ENCODE assay signal across 12 mouse cellular contexts in genomic region chr10:39532008-39532740, GRCm38 (mm10).
DNase-seq lines count a peak whose midpoint lies in the region; ATAC-seq lines count a peak whose summit lies in the region.
"Had no signal": no experiment of that assay in that cellular context is flagged by ENCODE, and none has a peak within 500 bp of the region (broad histone marks: within the 10 kb centered on the region; RNA-seq: fewer than 3 reads in every experiment).

No protein-coding gene starts in this region.

- no peak overlapping the region for H3K4me3 ChIP-seq in hindbrain, embryonic 12.5 days
- no peak overlapping the region for H3K4me3 ChIP-seq in limb, embryonic 13.5 days
- H3K4me3 ChIP-seq: heart, adult 2 months had no signal

- ATAC-seq in hindbrain, embryonic 12.5 days (ENCODE audit: low FRiP score) = no peak
- ATAC-seq in limb, embryonic 13.5 days (ENCODE audit: low FRiP score, low read depth) = no peak

- H3K36me3 ChIP-seq in hindbrain, embryonic 12.5 days = peaks cover 11% of the 10 kb centered on the region; the same call in 1 of the 2 replicates
- peaks cover 9% of the 10 kb centered on the region for H3K36me3 ChIP-seq in limb, embryonic 13.5 days

- H3K9ac ChIP-seq in hindbrain, embryonic 12.5 days = no peak overlapping the region
- H3K9ac ChIP-seq in limb, embryonic 13.5 days = no peak overlapping the region
- H3K9ac ChIP-seq: lung, embryonic 14.5 days had no signal

- peak overlapping the region; percentile 50 for H3K27ac ChIP-seq in hindbrain, embryonic 12.5 days
- no peak overlapping the region for H3K27ac ChIP-seq in limb, embryonic 13.5 days
- H3K27ac ChIP-seq: heart, adult 2 months had no signal

- 45% methylated on average over 20 of the region's 20 CpGs for WGBS in hindbrain, embryonic 12.5 days
- WGBS in limb, embryonic 13.5 days = 30% methylated on average over 19 of the region's 20 CpGs

- H3K4me2 ChIP-seq in hindbrain, embryonic 12.5 days (replicated peaks) = no peak overlapping the region; the same call in 1 of the 2 replicates
- peak overlapping the region; percentile 38 for H3K4me2 ChIP-seq in limb, embryonic 13.5 days (replicated peaks)
- H3K4me2 ChIP-seq: lung, embryonic 14.5 days had no signal

- H3K9me3 ChIP-seq in hindbrain, embryonic 12.5 days (replicated peaks) = no peaks in the 10 kb centered on the region
- no peaks in the 10 kb centered on the region for H3K9me3 ChIP-seq in limb, embryonic 13.5 days

- H3K4me1 ChIP-seq in hindbrain, embryonic 12.5 days = peaks cover 58% of the 10 kb centered on the region
- H3K4me1 ChIP-seq in limb, embryonic 13.5 days = peaks cover 62% of the 10 kb centered on the region

- DNase-seq in kidney, adult 18-20 months = peak; percentile 17
- DNase-seq in kidney, adult 8-10 months = no peak
- DNase-seq in embryo, embryonic 11 days = peak; percentile 66
- DNase-seq in urinary bladder, postnatal 10 days (ENCODE audit: low spot score) = no peak
- DNase-seq in gastrocnemius, adult 8-10 months (ENCODE audit: low spot score in 2 of 2) = no peak
- no peak for DNase-seq in lung, postnatal 25 days (ENCODE audit: low spot score)
- DNase-seq: cerebellum, postnatal 14 days; heart, adult 2 months; lung, embryonic 14.5 days; midbrain, embryonic 14.5 days had no signal

- no peaks in the 10 kb centered on the region for H3K27me3 ChIP-seq in hindbrain, embryonic 12.5 days
- H3K27me3 ChIP-seq in limb, embryonic 13.5 days = no peaks in the 10 kb centered on the region

Comparison
In these comparisons a context has a peak if more than half of its experiments do, and no peak if none do; other contexts are left out.
1. DNase-seq: peak in kidney, adult 18-20 months (single experiment) and embryo, embryonic 11 days (single experiment); none in kidney, adult 8-10 months (0 of 2), urinary bladder, postnatal 10 days (single experiment), gastrocnemius, adult 8-10 months (0 of 2) and lung, postnatal 25 days (single experiment).